Mouse (Mus musculus): ENCODE results near the gene Sh3rf1.

Sh3rf1 gene

DNA sequence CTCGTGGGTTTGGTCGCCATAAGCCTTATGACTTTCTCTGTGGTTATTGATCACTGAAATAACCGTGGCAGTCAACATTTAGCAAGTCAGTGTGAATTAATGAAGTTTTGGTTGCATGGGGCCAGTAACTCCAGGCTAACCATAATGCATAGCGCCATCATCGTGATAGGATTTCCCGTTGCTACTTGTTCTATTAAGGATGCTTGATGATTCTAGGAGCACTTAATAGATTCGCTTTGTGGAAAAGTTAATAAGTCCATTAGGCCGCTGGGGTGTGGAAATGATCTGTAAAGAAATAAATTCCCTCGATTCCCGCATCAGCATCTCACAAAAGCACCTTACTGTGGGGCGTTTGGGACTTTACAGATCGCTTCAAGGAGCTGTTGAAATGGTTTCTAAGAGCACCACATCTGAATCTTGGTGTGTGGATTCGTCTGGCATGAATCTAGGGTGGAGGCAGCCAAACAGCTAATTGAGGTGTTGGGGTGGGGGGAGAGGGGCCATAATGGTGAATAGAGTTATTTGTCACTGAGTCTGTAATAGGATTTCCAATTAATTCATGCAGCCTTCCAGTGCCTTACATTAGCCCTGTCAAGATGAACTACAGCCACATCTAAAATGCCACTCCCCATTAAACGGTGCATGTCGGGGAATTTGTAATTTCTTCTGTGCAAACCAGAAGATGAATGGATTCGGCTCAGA is 101.5 kb downstream of the Sh3rf1 start:
- DNase-seq: no peak

GRCm38 (mm10) chr8:61326281-61326680 is 102.6 kb downstream of the Sh3rf1 start:
- DNase-seq: no peak

DNA sequence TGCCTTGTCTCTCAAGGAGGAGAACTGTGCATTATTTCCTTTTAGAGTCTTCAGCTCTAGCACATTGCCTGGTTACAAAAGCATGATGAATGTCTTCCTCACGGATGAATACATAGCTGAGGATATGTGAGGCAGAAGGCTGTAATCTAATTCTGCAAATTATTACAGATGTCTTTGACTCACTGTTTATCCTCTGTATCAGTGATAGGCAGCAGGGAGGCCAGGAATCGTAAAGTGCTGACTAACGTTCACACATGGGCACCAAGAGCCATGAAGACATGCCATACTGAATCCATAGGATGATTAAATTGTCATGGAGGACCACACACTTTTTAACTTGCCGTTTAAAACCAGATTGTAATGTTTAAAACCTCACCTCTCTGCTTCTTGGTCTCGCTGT is 103.7 kb downstream of the Sh3rf1 start:
- no peak for DNase-seq

DNA sequence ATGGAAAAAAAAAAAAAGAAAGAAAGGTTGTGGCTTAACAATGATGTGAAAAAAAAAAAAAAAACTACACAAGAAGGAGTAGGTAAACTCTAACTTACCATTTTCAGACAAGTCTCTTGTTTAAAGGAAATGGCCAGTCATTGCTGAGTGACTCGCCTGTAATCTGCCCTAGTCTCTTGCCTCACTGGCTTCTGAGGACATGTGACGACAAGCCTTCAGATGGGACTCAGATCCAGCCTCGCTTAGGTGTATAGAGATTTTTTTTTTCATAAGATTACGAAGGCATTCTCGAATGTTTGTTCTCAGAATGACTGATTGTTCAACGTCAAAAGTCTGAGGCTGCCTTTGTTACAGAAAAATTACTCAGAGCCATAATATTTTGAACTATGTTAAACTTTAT is 116.0 kb downstream of the Sh3rf1 start:
- DNase-seq: no peak

DNA sequence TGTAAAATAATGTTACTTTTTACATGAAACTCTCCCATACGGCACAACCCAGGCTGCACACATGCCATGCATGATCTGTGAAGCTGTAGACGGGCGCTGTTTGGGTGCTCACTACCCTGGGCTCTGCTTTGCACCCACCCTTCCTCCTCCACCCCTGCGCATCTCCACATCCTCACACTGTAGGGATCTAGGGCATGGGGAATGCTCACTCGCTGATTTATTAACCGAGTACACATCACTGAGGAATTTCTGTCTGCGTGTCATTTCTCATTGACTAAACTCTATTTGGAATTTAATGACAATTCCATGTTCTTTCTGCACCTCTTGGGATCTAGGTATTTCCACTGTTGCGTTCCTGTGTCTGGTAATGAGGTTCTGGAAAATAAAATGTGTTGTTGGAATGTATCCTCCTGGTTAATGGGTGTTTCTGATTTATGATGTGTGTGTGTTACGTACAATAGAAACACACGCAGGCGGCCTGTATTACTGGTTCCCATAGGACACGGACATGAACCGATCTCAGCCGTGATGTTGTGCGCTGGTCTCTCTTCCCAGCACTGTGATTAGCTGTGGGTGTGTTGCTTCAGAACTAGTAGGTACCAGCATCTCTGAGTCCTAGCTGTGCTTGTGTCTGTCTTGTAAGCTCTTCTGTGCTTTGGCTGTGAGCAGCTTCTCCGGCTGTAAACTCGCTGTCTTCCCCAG is 116.8 kb downstream of the Sh3rf1 start:
- no peak for DNase-seq

DNA sequence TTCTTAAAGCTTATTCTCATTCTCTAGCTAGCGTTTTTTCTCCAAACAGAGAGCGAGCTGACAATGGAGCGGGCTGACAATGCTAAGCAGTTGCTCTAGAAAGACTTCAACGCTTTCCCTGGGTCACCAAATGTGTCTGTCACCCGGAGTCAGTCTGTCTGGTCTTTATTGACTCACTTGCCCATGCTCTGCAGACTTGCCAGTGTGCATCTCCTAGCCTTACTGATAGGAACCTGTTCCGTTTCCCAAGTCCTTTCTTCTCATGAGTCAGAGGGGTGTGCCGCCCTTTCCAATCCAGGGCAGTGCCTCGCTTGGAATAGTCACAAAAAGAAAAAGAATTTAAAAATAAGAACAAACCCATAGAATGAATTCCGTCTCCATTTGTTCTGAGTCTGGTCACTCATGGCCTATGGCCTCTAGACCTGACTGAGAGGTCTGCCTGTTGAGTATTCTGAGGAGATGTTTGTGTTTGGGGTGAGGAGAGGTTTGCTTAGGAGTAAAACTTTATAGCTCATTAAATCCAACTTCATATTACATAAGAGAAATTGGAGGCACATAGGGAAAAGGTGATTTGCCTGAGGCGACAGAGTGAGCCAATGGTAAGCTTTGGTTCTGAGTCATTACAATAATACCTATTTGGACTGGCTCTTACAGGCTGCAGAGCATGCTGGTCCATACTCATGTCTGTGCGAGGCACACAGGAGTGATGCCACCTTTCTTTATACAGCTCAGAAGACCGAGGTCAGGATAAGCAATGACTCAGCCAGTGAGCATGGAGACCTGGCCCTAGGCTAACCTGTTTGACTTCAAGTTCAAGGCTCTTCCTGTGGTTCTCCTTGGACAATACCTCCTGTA is 118.1 kb downstream of the Sh3rf1 start:
- no peak for DNase-seq

- DNase-seq: no peak
These were observed 118.9 kb downstream of the Sh3rf1 start for GRCm38 (mm10) chr8:61342473-61343026.

GRCm38 (mm10) chr8:61344435-61344834 is 120.8 kb downstream of the Sh3rf1 start:
- no peak for DNase-seq

DNA sequence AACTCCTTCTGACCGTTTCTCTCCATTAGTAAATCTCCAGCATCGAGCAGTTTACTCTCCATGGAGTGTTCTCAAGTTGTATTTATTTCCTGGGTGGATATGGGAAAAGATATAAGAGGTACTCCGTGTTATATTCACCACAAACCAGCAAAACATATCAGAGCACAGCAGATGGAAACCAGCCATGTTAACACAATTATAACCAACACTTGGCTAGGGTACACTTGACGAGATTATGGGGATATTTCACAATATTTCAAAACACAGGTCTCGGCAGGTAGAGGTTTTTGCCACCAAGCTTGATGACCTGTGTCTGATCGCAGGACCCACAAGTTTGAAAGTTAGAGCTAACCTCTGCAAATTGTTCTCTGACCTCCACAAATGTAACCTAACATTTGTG is 123.3 kb downstream of the Sh3rf1 start:
- no peak for DNase-seq

DNA sequence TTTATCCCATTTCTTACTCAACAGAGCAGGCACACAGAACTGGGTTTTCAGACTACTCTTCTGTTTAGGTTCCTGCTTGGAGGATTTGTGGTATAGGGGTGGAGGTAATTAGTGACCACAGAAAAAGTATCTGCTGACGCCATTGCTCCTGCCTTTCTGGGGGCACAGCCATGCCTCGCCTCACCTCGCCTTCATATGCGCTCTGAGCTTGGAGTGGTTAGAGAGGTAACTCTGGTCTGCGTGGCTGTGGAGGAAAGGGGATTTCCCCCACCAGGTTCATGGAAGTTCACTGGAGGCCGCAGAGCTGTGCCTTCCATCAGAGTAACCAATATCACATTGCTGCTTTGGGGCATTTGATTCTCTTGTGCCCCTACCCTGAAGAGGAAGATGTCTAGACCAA is 123.9 kb downstream of the Sh3rf1 start:
- DNase-seq: no peak

DNA sequence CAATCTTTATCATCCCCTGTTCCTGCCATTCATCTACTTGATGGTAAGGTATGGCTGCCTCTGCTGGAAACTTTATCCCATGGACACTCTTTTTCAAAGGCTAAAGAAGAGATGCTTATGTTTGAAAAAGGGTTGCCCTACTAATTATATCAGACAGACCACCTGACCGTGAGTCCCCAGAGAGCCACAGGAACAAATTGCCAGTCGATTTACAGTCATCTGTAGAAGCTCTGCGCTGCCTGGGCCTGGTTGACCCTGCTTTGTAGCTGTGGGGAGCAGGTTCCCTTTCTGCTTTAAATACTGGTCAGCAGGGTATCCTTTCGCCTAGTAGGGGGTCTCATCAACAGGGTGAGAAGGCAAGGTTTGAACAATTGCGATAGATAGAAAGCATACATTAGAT is 124.4 kb downstream of the Sh3rf1 start:
- DNase-seq: no peak

- DNase-seq: no peak
These were observed 124.8 kb downstream of the Sh3rf1 start for GRCm38 (mm10) chr8:61348518-61348917.

- DNase-seq: no peak
These were observed 126.8 kb downstream of the Sh3rf1 start for GRCm38 (mm10) chr8:61350443-61350842.

DNA sequence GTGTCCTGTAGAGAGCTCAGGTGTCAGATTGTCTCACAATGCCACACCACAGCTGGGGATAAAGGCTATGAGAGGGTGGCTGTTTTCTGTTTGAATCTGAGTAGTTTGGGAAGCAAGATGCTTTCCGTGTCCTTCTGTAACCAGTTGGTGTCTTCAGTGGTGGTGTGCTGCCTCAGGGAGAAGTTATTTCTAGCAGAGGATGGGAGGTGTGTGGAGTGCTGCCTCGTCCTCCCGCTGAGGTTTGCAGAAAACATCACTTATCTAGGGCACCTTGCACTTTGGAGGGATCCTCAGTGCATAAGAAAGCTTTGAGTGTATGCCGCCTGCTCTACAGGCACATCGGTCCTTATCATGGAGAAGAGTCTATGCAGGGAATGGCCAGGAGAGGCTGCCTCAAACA is 128.0 kb downstream of the Sh3rf1 start:
- no peak for DNase-seq

DNA sequence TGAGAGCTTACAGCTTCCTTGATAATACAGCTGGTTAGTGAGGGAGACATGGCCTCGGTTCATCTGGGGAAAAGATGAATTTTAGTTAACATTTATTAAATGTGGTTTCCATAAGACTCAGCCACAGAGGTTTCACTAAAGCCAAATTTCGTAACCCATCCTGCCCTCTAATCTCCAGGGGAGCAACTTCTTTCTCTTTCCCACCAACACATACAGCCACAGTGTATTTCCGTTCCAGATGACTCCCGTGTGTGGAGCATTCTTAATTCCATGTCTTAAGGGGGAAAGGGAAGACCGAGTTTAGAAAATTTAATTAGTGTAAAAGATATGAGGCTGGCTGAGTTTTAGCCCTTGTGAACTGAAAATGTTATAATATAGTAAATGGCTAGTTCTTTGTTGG is 131.8 kb downstream of the Sh3rf1 start:
- DNase-seq: no peak

- DNase-seq: no peak
These were observed 135.3 kb downstream of the Sh3rf1 start for GRCm38 (mm10) chr8:61359004-61359403.

DNA sequence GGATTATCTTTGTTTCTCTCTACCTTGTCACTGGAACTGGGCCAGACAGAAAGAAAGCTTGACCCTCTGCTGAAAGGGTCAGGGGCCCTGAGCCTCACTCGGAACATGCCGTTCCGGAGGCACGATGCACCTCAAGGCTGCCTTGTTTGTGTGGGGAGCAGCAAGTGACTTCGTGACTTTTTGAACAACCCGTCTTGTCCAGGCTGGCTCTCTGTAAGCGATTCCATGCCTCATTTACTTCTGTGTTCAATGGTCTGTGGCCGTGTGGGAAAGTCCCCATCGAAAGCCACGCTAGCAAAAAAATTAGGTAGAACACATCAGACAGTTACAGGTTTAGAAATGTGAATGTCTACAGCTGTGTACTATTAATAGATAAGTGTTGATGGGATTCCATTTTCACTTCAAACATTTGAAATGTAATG is 136.2 kb downstream of the Sh3rf1 start:
- no peak for DNase-seq

- DNase-seq: no peak
These were observed 136.7 kb downstream of the Sh3rf1 start for GRCm38 (mm10) chr8:61360362-61360761.

- DNase-seq: no peak
These were observed 137.8 kb downstream of the Sh3rf1 start for GRCm38 (mm10) chr8:61361476-61361875.

DNA sequence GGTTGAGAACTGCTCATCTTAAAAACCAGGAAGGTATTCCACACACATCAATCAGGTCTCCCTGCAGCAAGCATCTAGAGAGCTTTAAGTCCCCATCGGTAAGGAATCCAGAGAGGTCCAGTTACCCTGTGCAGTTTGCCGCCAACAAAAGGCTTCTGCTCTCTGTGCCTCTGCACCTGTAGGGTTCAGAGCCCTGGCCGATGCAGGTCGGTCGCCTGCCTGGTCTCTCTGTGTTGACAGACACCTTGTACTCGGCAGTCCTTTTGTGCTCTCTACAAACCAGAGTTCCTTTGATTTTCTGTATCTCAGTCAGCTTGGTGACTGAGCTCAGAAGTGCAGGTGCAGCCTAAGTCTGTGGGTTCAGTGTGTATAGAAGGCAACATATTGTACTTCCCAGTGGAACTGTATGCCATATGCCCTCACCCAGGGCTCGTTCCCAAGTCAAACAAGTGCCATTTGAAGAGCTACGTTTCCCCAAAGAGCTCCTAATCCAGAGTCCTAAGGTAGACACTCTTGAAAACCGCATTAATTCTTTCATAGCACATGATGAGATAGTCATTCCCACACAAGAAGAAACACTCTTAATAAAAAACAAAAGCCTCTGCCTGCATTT is 138.7 kb downstream of the Sh3rf1 start:
- DNase-seq: no peak

GRCm38 (mm10) chr8:61373303-61373702 is 149.6 kb downstream of the Sh3rf1 start:
- no peak for DNase-seq

GRCm38 (mm10) chr8:61374059-61374755 is 150.5 kb downstream of the Sh3rf1 start:
- DNase-seq: no peak
